Mouse (Mus musculus) embryonic facial prominence, embryonic 11.5 days (tissue): ENCODE measurements around the gene Ifi208. TPM values are rescaled to one million over a fixed set of nuclear protein-coding genes. Genes with fewer than 3 reads are reported as not detected.
"Not testable (repeated sequence)": the region's sequence is repeated elsewhere in the genome, so short reads cannot be mapped to it uniquely, and the experiment has no call there.

Experiments used
- ATAC-seq: fragments of 200-750 bp; cut with Nextera tagmentation; replicated peaks from 2 replicates; pipeline ENCODE4 v1.8.0; 2017; ENCODE audit warnings: low read depth; ENCODE audit not compliant: insufficient number of reproducible peaks, low FRiP score, low TSS enrichment
- DNase-seq: peaks from one replicate; pipeline ENCODE4 v3.0.0-alpha.2; 2015; ENCODE audit warnings: low spot score
- H3K27ac ChIP-seq: fragments of 300-500 bp; sonication (generic); replicated peaks from 2 replicates; pipeline ENCODE4 v1.5.1; 2014; ENCODE audit warnings: mild to moderate bottlenecking, low read depth, low read length, control low read depth
- H3K27me3 ChIP-seq: fragments of 300-500 bp; sonication (generic); 2 replicates; pipeline ENCODE4 v1.6.1; 2014; ENCODE audit warnings: mild to moderate bottlenecking, low read length, moderate library complexity, mixed read lengths; ENCODE audit not compliant: control insufficient read depth, insufficient read depth
- H3K36me3 ChIP-seq: fragments of 300-500 bp; sonication (generic); replicated peaks from 2 replicates; pipeline ENCODE4 v1.6.1; 2014; ENCODE audit warnings: low read depth, mild to moderate bottlenecking, low read length, moderate library complexity, mixed read lengths; ENCODE audit not compliant: control insufficient read depth, insufficient read depth
- H3K4me1 ChIP-seq: fragments of 300-500 bp; sonication (generic); 2 replicates; pipeline ENCODE4 v1.6.1; 2014; ENCODE audit warnings: low read length, mixed read lengths; ENCODE audit not compliant: control insufficient read depth, insufficient read depth
- H3K4me2 ChIP-seq: fragments of 300-500 bp; sonication (generic); 2 replicates; pipeline ENCODE4 v1.6.1; 2014; ENCODE audit warnings: low read depth, mild to moderate bottlenecking, control low read depth, low read length, moderate library complexity
- H3K4me3 ChIP-seq: fragments of 300-500 bp; sonication (generic); 2 replicates; pipeline ENCODE4 v1.5.1; 2014; ENCODE audit warnings: low read depth, low read length, control low read depth
- H3K9ac ChIP-seq: fragments of 300-500 bp; sonication (generic); replicated peaks from 2 replicates; pipeline ENCODE4 v1.6.1; 2014; ENCODE audit warnings: mild to moderate bottlenecking, control low read depth, low read length
- H3K9me3 ChIP-seq: fragments of 300-500 bp; sonication (generic); replicated peaks from 2 replicates; pipeline ENCODE4 v1.6.1; 2016; ENCODE audit warnings: mild to moderate bottlenecking, low read length, inconsistent platforms, mixed read lengths; ENCODE audit not compliant: control insufficient read depth
- WGBS: fragments of 180-500 bp; shearing (Covaris S2); extraction: QIAGEN DNeasy Blood & Tissue Kit; methylation state at CpG from one replicate; pipeline ENCODE4 v1.1.7; 2014; 5-methylcytosine and 5-hydroxymethylcytosine counted together
- polyA plus RNA-seq: library from polyadenylated mRNA; unstranded; fragments of >200 nt; fragmentation: Nextera tagmentation; extraction: Ambion mirVana; gene quantifications from 2 replicates; pipeline ENCODE4 v1.2.1, GENCODE M21; 2014

Gene Ifi208
- polyA plus RNA-seq, 1 experiment from 2014 or later: 0.07 TPM

- Histone ChIP-seq H3K4me2 (no peak overlapping the region), H3K9ac (no peak overlapping the region), H3K9me3 (no peaks in the 10 kb centered on the region), H3K27me3 (no peaks in the 10 kb centered on the region), H3K4me3 (no peak overlapping the region), H3K27ac (no peak overlapping the region), H3K36me3 (no peaks in the 10 kb centered on the region), H3K4me1 (no peaks in the 10 kb centered on the region)
- DNase-seq (no peak), ATAC-seq (no peak)
- WGBS: 84% methylated on average over 1 of the region's 1 CpGs
Observed at GRCm38 (mm10) chr1:173694270-173694669, 20.8 kb downstream of the Ifi208 start.

GRCm38 (mm10) chr1:173733219-173733618, 59.7 kb downstream of the Ifi208 start:
- H3K9ac ChIP-seq: no peak overlapping the region
- WGBS: 30% methylated on average over 7 of the region's 7 CpGs

GRCm38 (mm10) chr1:173735015-173735414, 61.5 kb downstream of the Ifi208 start:
- not testable (repeated sequence) for H3K27ac ChIP-seq, H3K4me3 ChIP-seq, H3K4me1 ChIP-seq, H3K9me3 ChIP-seq, H3K36me3 ChIP-seq, H3K4me2 ChIP-seq, DNase-seq, H3K27me3 ChIP-seq, ATAC-seq, H3K9ac ChIP-seq
- 92% methylated on average over 4 of the region's 4 CpGs for WGBS

More at GRCm38 (mm10) chr1:173733219-173733618, 59.7 kb downstream of the Ifi208 start:
- Histone ChIP-seq H3K4me3 (no peak overlapping the region), H3K9me3 (no peaks in the 10 kb centered on the region), H3K27ac (no peak overlapping the region), H3K36me3 (no peaks in the 10 kb centered on the region), H3K4me2 (no peak overlapping the region), H3K27me3 (no peaks in the 10 kb centered on the region), H3K4me1 (no peaks in the 10 kb centered on the region)
- DNase-seq: peak; percentile 20
- 0 out of 2 replicates have a peak, but pooled peaks have one; percentile 14 for ATAC-seq

GRCm38 (mm10) chr1:173736986-173737385, 63.5 kb downstream of the Ifi208 start:
- no peaks in the 10 kb centered on the region for H3K9me3 ChIP-seq
- no peaks in the 10 kb centered on the region for H3K36me3 ChIP-seq
- no peak overlapping the region for H3K27ac ChIP-seq
- DNase-seq: no peak
- H3K4me2 ChIP-seq: no peak overlapping the region
- no peak overlapping the region for H3K9ac ChIP-seq
- no peak overlapping the region for H3K4me3 ChIP-seq
- H3K27me3 ChIP-seq: no peaks in the 10 kb centered on the region
- H3K4me1 ChIP-seq: no peaks in the 10 kb centered on the region
- ATAC-seq: no peak
- WGBS: 61% methylated on average over 2 of the region's 2 CpGs

GRCm38 (mm10) chr1:173740537-173740936, 67.1 kb downstream of the Ifi208 start:
- no peak for ATAC-seq
- Histone ChIP-seq H3K4me1 (no peaks in the 10 kb centered on the region), H3K27me3 (no peaks in the 10 kb centered on the region), H3K4me3 (no peak overlapping the region), H3K4me2 (no peak overlapping the region), H3K36me3 (no peaks in the 10 kb centered on the region), H3K9ac (no peak overlapping the region), H3K9me3 (no peaks in the 10 kb centered on the region), H3K27ac (no peak overlapping the region)
- no peak for DNase-seq

- Histone ChIP-seq H3K4me1 (no peaks in the 10 kb centered on the region), H3K4me3 (no peak within 1 kb of the TSS), H3K27me3 (no peaks in the 10 kb centered on the region), H3K9me3 (no peaks in the 10 kb centered on the region), H3K9ac (no peak within 1 kb of the TSS), H3K4me2 (no peak within 1 kb of the TSS), H3K27ac (no peak within 1 kb of the TSS), H3K36me3 (no peaks in the 10 kb centered on the region)
- WGBS: 75% methylated on average over 4 of the region's 4 CpGs
- DNase-seq (no peak), ATAC-seq (no peak)
Observed at GRCm38 (mm10) chr1:173741656-173742055, 68.2 kb downstream of the Ifi208 start, which contains the start of gene Ifi207. Gene Ifi207 (minus strand): TSS chr1:173741747.

- Histone ChIP-seq H3K4me2 (no peak overlapping the region), H3K27me3 (no peaks in the 10 kb centered on the region), H3K4me3 (no peak overlapping the region), H3K36me3 (no peaks in the 10 kb centered on the region), H3K4me1 (no peaks in the 10 kb centered on the region), H3K27ac (no peak overlapping the region), H3K9me3 (no peaks in the 10 kb centered on the region), H3K9ac (no peak overlapping the region)
- no peak for DNase-seq
- no peak for ATAC-seq
- 72% methylated on average over 1 of the region's 1 CpGs for WGBS
Observed at GRCm38 (mm10) chr1:173742262-173742661, 68.8 kb downstream of the Ifi208 start.
